Mouse (Mus musculus): ENCODE data around the gene Slc16a12. TPM values are rescaled to one million over a fixed set of nuclear protein-coding genes. Genes with fewer than 3 reads are reported as not detected.
"Not testable (repeated sequence)": the region's sequence is repeated elsewhere in the genome, so short reads cannot be mapped to it uniquely, and the experiment has no call there.

The Slc16a12 gene
- 1 to 10 TPM in 1 of 2 experiments, under 1 TPM in 1; 0.67 to 1.1 TPM for total RNA-seq (2021)
- long read RNA-seq, experiment 1, result 0 reads
- long read RNA-seq, experiment 2, result 0 reads

DNA sequence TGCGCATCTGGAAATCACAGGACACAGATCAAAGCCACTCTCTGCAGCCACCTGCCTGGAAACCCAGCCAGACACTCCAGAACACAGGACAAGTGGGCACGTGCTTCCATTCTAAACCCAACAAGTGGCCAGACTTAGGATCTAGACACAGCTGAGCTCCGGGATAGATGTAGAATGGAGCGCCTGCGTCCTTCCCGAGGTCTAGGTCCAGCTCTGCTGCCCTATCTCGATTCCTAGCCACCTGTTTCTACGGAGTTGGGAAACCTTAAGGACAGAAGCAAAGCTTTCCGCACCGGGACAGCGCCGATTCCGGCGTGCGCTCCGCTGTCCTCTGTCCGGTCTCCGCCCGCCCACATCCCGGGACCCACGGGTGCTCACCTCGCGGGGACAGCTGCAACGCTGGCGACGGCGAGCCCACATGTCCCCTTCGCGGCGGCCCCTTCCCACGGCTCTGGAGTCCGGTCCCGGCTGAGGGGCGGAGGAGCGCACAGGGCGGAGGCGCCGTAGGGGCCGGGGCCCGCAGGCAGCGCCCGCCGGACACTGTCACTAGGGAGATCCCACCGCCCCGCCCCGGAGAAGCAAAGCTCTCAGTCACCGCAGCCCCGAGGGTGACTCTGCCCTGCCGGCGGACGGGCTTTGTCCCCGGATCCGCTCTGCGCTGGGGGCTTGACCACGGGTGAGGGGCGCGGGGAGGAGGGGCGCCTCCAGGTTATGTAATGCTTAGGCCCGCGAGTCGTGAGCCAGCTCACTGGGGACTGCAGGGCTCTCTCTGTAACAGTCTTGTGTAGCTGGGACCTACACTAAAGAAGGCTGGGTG lies at the start of gene Slc16a12:
Gene Slc16a12, minus strand, starts transcription at position 602 of the 817 bp plus-strand sequence.
- DNase-seq, result peak; percentile 14 to 17
- intact Hi-C loops (cut with DNase I), result no loop called here

DNA sequence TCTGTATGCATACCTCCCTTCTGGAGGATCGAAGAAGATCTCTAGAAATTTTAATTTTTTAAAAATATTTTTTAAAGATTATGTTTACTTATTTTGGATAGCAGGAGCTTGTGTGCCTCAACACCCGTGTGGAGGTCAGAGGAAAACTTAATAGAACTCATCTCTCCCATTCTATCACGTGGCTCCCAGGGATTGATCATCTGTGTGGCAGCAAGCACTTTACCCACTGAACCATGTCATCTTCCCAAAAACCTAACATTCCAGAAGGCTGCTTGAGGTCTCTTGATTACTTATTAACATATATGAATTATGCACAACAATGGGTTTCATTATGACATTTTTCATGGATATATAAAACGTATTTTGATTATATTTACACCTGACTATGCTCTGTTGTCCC lies 49.3 kb upstream of the Slc16a12 start:
- intact Hi-C loops (cut with DNase I), result no loop called here
- no peak for DNase-seq

DNA sequence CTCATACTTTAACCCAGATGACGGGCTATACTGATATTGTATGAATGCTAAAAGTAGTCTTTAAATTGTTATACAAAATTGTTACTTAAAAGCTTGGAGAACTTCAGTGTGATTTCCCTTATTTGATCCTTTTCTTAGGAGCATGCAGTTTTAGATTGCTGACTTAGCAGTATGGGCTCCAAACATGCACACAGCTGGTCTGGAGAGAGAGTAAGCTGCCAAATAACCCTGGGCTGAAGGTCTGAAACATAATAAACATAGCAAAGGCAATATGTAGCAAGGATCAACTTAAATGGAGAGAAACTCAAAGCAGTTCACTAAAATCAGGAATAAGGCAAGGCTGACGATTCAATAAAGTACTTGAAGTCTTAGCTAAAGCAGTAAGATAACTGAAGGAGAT lies 35.4 kb upstream of the Slc16a12 start:
- intact Hi-C loops (cut with DNase I), result no loop called here
- DNase-seq, result no peak

DNA sequence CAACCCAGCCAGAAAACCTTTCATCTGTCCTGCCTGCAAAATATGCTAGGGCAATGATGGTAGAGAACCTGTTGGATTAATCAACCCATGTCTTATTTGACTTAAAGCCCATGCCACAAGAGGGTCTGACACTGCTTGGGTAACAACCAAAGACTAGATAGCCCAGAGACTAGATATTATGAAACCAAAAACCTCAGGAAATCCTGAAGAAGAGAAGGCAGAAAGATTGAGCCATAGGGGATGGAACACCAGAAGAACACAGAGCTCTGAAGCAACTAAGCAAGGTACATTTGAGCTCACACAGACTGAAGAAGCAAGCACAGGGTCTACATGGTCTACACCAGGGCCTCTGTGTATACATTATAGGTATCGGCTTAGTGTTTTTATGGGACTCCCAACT lies 31.9 kb upstream of the Slc16a12 start:
- DNase-seq, result no peak
- intact Hi-C loops (cut with DNase I), result no loop called here

DNA sequence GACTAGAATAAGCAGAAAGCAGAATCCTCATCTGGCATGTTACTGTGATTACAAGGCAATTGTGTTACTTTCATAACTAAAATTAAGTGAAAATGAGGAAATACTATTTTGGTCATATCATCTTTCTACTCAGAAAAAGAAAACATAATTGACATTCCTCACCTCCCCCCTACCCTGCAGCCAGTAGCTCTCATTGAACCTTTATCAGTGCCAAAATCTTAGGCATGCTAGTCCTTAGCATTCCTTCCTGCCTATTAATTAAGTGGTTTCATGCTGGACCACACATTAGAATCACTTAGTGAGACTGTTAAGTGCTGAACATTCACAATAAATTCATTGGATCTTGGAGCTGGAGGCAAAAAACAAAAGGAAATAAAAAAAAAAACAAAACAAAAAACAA lies 31.0 kb upstream of the Slc16a12 start:
- DNase-seq, result no peak
- intact Hi-C loops (cut with DNase I), result no loop called here

DNA sequence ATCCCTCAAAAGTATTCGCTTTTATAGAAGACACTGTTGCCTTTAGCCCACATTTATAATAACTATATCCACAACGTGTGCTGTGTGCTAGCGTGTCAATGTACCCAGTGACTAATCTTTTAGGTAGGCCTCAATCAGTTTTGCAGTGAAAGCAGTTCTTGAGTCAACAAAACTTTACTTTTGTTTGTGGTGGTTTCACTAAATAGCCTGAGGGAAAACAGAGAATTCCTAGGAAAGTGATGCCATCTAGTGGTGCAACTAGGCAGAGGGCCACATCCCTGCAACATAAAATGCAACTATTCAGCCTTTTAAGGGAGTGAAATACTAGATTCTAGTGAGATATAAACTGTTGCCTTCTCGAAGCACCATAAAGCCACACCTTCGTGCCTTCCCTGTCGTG lies 25.7 kb upstream of the Slc16a12 start:
- DNase-seq, result no peak
- intact Hi-C loops (cut with DNase I), result loop anchor here (5.0 kb wide), 1 partner anchor 90 kb away; no protein-coding TSS in a partner anchor

DNA sequence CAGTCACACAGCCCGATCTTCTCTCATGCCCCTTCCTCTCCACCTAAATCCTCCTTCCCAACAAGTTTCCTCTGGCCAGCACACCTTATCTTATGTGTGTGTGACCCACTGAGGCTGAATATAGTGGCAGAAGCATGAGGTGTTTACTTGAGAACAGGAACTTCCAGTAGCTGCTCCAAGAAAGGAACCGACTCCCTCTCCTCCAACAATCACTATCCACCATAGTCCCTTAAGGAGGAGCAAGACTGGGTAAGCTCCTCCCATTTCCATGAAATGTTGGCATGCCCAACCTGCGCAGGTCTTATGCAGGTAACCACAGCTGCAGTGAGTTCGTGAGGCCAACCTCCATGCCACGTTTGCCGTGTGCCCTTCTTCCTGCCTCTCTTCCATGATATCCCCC lies 23.7 kb upstream of the Slc16a12 start:
- intact Hi-C loops (cut with DNase I), result loop anchor here (5.0 kb wide), 1 partner anchor 88 kb away; no protein-coding TSS in a partner anchor
- DNase-seq, result no peak

DNA sequence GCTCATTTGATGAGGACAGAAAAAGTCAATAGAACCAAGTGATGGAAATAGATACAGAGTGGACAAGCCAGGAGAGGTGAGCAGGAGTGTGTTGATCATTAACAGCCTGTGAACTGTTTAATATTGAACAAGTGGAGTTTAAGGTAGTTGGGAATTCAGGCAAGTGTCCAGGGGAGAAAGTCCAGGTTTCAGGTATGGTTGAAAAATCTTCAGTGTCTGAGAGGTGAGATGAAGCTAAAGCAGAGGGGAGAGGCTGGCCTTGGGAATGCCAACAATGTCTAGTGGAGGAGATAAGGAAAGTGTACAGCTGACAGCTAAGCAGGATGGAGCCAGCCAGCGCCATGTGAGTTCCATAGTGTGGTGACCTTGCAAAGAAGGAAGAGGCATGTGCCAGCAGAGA lies 11.7 kb upstream of the Slc16a12 start:
- DNase-seq, result no peak
- intact Hi-C loops (cut with DNase I), result no loop called here

DNA sequence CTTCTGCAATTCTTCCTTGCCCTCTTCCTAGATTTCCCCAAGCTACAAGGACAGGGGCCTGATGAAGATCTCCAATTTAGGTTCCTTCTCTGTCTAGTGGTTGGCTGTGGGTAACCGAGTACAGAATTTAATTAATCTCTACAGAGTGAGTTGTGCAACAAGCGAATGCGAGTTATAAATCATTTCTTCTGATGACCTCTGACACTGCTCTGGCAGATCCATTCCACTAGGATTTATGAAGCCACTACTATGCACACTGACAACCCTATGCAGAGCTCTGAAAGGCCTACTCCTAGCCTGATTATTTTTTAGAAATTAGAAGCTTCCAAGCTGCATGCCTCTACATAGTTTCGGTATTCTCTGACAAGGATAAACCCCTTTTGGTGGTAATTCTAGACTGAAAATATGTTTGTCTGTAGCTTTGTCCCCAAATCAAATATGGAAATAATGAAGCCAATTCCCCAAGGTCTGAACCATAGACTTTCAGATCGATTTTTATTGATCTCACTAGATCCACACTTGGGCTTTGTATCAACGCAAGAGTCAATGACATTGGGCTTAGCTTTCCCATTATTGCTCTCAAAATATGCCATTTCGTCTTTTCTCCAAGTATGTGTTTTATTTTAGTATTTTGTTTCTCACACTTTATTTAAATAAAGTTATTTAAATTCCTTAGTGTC lies 9.6 kb upstream of the Slc16a12 start:
- intact Hi-C loops (cut with DNase I), result no loop called here
- no peak for DNase-seq

DNA sequence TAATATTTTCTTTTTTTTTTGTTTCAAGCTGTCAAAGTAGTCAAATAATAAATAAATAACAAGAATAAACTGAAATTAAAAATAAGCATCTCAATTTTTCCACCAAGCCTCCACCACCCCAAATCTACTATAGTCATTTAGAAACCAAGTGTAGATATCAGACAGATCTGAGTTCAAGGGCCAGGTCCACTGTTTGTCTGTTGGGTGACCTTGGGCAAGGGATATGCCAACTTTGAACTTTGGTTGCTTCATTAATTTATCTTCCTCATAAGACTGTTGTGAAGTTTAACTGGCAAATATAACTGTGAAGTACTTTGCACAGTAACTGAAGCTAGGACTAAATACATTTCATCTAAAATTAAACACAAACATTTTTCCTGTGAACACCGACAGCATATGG lies 8.6 kb upstream of the Slc16a12 start:
- DNase-seq, result no peak
- intact Hi-C loops (cut with DNase I), result no loop called here

DNA sequence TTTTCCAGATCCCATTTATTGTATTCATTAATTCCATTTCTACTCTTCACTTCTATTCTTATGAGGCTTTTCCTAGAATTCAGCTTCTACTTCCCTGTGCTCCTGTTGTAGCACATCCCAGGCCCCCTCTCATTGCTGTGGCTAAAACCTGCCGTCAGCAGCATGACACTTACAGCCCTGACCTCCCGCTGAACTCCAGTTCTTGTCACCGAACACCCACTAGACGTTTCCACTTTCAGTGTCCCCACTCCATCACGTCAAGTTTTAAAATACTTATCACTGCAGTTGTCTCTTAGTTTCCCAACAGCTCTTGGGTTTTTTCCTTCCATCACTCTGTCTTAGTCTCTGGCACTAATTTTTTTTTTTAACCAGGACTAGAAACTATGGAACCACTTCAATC lies 6.2 kb upstream of the Slc16a12 start:
- intact Hi-C loops (cut with DNase I), result no loop called here
- no peak for DNase-seq

DNA sequence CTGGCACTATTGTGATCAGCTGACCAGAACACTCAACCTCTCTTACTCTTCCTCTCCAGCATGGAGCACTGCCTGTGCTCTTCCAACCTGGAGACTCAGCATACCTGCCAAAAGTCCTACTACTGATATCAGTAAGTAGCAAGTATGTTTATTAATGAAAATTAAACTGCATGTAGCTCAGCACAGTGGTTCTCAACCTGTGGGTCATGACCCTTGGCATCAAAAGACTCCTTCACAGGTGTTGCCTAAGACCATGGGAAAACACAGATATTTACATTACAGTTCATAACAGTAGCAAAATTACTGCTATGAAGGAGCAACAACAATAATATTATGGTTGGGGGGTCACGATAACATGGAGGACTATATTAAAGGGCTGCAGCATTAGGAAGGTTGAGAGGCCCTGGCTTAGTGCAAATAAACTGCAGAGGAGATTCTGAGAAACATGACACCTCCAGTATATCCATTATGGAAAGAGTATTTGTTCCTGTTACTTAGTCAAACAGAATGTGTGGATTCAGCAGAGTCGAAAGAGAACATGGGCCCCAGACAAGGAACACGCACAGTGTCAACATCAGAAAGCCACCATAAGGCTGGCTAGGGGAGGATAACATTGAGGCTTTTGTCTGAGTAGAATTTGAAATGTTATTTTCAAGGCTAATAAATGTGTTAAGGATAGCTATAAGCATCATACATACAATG lies 5.5 kb upstream of the Slc16a12 start:
- DNase-seq, result no peak
- intact Hi-C loops (cut with DNase I), result no loop called here

DNA sequence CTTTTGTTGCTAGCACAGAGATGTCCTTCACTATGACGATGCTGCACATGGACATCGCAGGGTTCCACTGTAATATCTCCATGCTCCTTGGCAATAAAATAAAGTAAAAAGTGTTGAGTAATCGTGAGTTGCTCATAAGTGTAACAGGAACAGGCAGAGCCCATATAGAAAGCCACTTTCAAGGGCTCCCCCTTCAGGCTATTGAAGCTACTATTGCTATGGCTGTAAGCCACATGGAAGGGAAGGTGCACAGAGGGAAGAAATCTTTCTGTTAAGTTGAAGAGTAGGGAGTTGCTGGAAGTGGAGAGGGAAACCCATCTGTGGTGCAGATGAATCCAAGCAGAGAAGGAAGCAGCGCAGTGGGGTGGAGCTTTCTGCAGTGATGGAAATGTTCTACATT lies 4.1 kb upstream of the Slc16a12 start:
- DNase-seq, result no peak
- intact Hi-C loops (cut with DNase I), result no loop called here

DNA sequence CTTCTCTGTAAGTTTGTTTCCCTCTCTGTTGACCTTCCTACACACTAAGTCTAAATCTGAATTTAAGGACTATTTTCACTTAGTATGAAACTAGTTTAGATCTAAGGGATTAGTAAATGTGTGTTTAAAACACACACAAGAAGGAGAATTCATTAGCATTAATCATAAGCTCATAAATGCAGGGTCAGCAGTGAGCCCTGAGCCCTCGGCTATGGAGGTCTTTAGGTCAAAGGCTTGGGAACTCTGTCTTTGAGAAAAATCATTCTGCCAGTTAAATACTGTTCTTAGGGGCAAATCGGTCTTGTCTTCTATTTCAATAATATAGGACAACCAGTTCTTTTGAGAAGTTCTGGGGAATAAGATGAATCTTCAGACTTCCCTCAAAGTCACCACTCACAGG lies 1.9 kb upstream of the Slc16a12 start:
- intact Hi-C loops (cut with DNase I), result no loop called here
- no peak for DNase-seq

DNA sequence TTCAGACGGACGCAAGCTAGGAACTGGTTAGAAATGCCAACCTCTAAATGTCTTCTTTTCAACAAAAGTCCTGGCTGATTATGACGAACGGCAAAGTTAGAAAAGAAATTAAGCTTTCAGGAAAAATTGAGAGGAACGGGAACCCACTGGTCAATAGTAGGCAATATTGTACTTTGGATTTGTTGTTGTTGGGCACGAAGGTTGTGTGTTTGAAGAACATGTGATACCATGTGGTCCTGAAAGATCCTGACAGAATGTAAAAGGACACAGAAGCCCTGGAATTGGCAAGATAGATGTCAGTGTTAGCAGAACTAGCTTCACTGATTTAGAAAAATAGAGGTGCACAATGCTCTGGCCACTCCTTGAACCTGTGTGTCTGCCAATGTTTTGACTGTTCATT lies 880 bp upstream of the Slc16a12 start:
- DNase-seq; intact Hi-C loops (cut with DNase I): not testable (repeated sequence)

DNA sequence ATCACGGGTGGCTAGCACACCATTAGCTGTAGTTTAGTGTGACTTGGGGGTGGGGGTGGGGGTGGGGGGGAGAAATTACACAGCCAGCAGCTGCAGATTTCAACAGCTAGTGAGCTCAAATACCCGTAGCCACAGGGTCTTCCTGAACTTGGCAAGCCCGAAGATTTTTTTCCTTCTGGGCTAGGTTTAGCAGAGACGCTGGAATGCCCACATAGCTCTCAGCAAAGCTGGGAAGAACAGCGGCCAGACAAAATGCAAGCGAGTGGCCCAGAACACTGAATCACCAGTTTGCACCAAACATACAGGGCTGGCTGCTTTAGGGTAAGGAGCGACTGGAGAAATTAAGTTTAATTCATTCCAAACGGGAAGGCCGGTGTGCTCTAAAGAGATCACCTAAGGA lies 888 bp downstream of the Slc16a12 start:
- intact Hi-C loops (cut with DNase I), result no loop called here
- DNase-seq, result no peak

DNA sequence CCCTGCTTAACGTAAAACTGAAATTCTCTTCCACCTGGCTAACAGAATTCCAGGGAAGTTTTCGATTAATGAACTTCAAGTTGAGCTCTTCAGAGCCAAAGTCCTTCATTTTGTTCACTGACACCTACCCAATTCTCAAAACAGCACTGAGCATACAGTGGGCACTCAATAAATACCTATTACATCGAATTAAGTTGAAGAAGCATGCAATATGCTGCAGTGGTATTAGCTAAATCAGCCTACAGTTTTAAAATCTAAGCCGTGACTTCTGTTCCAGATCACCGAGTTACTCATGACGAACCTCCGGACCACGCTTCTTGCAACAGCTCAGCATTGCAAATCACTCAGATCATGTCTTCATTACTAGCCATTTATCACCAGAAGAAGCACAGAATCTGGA lies 2.1 kb downstream of the Slc16a12 start:
- no peak for DNase-seq
- intact Hi-C loops (cut with DNase I), result no loop called here

DNA sequence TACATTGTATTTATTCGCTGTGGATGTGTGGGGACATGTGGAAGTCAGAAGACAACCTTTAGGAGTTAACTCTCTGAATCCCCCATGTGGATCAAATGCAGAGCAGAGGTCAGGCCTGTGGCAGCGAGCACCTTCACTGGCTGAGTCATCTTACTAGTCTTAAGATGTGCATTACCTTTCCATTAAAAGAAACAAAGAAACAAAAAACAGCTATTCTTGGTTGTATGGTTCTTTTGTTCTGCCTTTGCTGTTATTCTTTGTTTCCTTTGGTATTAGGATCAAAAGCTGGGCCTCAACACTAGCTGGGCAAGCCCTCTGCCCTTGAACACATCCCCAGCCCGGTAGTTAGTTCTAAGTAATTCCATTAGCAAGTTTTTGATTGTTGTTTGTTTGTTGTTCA lies 9.2 kb downstream of the Slc16a12 start:
- intact Hi-C loops (cut with DNase I), result no loop called here
- no peak for DNase-seq

DNA sequence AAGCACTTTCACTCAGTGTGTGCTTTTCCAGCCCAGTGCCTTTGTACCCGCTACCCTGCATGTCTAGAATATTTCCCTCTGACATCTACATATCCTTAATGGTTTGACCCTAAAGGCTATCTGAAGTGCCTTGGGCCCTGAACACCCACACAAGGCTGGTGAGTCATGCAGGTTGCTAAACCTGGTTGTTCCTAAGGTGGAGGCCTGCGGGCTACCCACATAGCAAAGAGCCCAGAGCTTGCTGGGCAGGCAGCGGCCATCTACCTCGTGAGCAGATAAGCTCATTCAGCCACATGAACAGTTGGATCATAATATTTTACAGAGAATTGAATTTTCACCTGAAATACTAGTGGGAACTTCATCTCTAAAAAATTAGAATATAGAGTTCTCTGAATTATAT lies 11.2 kb downstream of the Slc16a12 start:
- no peak for DNase-seq
- intact Hi-C loops (cut with DNase I), result no loop called here

DNA sequence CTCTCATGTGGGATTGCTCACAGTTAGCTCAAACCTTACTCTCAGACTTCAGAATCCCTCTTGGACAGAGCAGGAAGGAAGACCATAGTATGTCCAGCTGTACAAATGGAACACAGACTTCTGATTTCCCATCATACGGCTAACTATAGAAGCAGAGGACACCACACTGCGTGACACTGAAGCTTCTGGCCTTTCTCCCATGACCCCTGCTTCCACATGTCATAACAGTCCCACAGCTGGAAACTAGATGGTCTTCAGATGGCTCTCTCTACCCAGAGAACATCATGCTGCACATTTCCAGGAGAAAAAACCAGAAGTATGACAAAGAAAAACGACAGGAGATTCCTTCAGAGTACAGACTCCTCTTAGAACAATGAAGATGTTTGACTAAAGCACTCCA lies 14.1 kb downstream of the Slc16a12 start:
- intact Hi-C loops (cut with DNase I), result no loop called here
- DNase-seq, result no peak

DNA sequence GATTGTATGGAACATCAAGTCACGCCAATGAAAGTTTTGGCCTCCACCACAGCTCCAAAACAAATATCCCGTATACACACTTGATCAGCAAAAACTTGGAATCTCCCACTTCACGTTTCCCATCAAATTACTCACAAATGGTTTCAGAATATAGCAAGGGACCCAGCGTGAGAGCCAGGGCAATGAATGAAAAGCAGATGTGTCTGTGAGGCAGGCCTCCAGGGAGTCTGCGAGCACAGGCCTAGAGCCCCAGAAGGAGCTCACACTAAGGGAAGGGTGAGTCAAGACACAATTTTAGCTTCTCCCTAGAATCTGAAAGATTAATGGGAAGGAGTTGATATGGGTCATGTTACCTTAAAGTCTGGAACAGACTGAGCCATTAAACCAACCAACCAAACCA lies 15.7 kb downstream of the Slc16a12 start:
- no peak for DNase-seq
- intact Hi-C loops (cut with DNase I), result no loop called here
